Mouse (Mus musculus) stomach, postnatal 0 days (tissue): ENCODE measurements at regions not wholly inside any gene's neighbourhood (a gene's known extent, or its start where the extent isn't known, plus 50 kb on each side); places are given as distances from the start of the nearest gene placed in this dataset.

ENCODE experiments used
- CTCF ChIP-seq: IDR thresholded peaks from 2 replicates; pipeline ENCODE4 v1.5.1; 2016; ENCODE audit warnings: antibody characterized with exemption, low read depth, mild to moderate bottlenecking, moderate library complexity
- EP300 ChIP-seq: optimal IDR thresholded peaks from 2 replicates; pipeline ENCODE3; 2016; ENCODE audit warnings: antibody characterized with exemption

DNA sequence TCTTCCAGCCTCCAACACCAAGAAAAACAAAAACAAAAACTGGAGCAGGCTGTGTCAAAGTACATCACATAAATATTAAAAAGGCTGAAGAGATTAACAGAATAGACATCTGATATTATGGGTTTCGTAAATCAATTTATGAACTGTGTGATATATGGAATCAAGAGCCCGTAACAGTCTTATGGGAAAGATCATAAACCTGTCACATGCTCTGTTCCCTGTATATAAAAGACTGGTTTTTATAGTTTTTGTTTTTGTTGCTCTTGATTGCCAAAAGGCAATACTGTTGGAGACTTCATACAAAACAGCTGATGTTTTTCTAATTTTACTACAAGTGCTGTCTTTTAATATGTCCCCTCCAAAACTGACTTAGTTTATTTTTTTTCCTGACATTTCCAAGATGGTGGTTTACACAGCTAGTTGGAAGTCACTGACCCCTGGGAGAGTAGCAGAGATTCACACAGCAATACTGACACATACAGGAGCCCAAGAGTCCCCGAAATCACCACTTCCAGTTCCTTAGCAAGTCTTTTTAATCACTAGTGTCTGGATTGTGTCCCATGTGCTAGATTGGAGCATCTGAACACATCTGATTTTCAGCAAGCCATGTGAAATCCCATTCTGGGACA, 303.1 kb upstream of the Rag2 start:
- TF ChIP-seq CTCF (no peak), EP300 (no peak)
